Mouse (Mus musculus) adrenal gland, postnatal 4 days (tissue): ENCODE results near the gene 1700013G24Rik. TPM values are rescaled to one million over a fixed set of nuclear protein-coding genes. Genes with fewer than 3 reads are reported as not detected.
A peak's percentile ranks its signal among the peaks of the same experiment; 100 is the strongest.

Experiments used
- DNase-seq, 2 experiments: peaks; one replicate each; pipeline ENCODE4 v3.0.0; 2021 to 2022; ENCODE audit warnings: low spot score in 2 of 2, mixed read lengths in 2 of 2
- total RNA-seq, 2 experiments: library from RNA; stranded (reverse); gene quantifications; 2 replicates each; pipeline ENCODE4 v1.2.3; 2021

Gene 1700013G24Rik
- total RNA-seq, 2 experiments from 2014 or later: not detected

DNA sequence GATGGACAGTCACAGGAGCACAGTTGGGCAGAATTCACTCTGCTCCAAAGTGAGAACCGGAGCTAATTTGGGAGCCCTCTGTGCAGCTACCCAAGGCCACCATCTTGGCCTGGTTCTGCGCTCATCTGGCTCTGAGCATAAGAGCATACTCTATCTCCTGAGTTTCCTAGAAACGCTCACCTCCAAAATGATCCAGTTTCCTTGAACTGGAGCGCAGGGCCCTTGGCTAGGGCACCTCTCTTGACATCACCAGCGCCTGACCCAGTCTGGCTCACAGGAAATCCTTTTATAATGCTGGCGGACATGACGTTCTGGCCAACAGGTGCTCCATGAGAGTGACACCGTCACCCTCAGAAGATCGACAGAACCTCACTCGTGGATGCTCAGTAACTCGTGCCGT lies 3.5 kb downstream of the 1700013G24Rik start:
- DNase-seq: no peak

DNA sequence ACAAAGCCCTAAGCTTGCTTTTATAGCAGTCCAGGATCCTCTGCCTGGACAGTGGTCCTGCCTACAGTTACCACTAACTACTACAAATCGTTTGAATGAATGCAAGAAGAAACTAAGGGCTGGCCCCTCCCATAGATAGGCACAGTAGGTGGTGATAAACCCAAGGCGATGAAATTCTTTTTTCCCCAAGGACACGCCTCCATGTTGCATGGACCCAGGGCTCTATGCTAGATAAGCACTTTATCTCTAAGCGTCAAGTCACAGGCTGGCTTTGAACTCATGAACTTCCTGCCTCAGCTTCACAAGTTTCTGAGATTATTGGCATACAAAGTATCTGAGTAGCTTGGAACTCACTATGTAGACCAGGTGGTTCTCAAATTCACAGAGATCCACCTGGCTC lies 4.2 kb downstream of the 1700013G24Rik start:
- DNase-seq: no peak

DNA sequence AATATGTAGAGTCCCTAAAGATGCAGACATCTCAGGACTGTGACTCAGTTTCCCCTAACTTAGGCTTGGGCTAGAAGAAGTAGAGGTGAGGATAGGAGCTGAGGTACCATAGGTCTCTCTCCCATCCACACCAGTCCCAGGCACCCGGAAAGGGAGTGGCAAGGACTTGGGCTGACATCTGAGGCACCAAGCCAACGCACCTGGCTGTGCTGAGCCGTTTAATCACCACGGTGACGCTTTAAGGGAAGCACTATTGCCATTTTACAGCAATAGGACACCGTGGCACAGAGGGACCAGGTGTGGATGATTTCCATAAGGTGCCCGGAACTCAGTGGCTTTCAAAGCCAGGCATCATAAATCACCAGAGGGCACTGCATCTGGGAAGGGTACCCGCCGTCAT lies 5.2 kb downstream of the 1700013G24Rik start:
- DNase-seq: no peak

DNA sequence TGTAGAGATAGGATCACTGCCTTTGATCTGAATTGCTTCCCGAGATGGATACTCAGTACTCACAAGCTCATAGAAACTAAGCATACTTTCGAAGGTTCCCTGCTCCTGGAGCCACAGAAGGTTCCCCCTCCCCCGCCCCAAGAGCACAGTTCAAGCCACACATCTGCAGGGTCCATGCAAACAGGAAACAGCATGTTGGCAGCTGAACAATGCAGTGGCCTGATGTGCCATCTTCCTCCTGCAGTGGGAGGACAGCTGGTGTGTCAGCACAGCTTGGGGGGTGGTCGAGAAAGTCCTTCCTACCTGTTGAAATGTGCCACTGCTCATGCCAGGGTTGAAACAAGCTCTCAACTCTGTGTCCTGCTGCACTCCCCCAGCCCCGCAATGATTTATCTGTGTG lies 5.8 kb downstream of the 1700013G24Rik start:
- no peak for DNase-seq

DNA sequence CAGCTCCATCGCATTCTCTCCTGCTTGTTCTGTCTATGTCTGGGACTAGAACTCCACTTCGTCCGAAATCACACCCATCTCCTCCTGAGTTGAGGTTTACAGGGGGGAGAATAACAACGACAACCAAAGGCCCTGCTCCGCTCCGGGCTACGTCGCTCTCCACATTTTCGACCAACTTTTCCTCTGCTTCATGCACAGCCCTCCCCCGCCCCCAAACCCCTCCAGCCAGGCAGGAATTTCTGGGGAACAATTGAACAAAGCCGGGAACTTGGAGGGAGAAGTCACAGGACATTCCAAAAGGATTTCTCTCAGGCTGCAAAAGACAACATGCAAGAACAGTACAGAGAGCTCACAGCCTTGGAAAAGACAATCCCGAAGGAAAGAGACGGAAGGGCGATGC lies 7.6 kb downstream of the 1700013G24Rik start:
- no peak for DNase-seq

DNA sequence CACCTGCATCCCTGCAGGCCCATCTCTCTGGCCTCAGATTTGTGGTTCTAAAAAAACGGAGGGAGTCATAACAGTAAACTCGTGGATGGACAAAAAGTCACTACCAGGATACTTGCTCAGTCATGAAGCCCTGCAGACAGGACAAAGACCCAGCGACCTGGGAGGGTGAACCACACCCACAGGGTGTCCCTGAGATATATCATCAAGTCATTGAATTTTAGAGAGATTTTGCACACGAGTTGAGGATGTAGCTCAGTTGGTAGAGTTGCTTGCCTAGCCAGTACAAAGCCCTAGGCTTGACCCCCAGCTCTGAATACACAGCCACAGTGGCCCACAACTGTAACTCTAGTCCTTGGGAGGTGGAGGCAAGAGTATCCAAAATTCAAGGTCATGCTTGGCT lies 8.1 kb downstream of the 1700013G24Rik start:
- DNase-seq: no peak

DNA sequence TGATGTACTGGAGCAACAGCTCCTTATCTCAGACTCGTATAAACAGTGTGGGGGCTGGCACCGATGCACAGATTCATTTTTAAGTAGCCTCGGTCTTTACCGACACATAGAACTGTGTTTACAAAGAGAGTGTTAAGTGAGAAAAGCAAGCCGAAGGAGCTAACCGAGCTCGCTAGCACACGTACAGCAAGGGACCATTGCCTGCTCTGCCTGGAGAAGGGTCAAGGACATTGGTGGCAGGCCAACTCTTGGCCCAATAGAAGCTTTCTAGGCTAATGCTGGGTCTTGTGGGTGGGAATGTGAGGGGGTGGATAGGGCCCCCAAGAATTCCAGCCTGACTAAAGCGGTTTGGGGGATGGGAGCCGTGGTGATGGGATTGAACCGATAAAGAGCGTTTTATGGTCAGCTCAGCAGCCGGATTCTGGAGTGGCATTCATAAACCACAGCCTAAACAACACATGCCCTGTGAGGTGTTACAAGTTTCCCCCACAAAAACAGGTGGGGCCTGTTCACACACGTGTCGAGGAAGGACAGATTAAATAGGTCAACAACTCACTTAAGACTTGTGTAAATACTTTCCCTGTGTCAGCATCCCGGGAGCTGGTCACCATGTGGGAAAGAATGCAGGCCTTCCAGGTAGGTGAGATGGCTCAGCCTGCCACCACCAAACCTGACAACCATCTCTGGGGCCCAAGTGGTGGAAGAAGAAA lies 9.1 kb downstream of the 1700013G24Rik start:
- DNase-seq: no peak

DNA sequence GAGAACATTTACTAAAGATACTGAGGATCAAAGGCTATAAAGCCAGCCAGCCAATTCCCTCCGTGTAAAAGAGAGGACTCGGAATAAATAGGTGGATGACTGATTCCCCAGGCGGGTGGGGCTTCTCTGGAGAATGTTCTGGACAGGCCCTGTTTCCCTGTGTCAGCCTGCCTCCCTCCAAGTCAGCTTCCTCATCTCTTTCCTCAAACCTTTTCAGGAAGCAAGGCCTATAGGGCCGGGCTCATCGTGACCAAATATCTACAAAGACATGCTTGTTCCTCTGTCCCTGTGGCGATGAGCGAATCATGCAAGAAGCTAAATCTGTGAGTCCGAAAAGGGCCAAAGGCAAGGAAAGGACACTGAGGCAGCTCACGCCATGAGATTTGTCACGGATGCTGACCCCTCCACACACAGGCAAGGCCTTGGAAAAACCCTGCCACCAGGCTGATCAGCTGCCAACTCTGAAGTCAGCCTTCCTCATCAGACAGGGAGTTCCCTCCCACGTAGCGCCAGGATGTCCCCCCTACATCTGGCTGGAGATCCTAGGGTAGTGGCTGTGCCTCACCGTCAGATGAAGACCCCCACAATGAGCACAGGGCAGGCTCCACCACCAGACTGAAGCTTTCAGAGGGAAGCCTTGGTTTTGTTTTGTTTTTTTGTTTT lies 12.2 kb downstream of the 1700013G24Rik start:
- DNase-seq: no peak

DNA sequence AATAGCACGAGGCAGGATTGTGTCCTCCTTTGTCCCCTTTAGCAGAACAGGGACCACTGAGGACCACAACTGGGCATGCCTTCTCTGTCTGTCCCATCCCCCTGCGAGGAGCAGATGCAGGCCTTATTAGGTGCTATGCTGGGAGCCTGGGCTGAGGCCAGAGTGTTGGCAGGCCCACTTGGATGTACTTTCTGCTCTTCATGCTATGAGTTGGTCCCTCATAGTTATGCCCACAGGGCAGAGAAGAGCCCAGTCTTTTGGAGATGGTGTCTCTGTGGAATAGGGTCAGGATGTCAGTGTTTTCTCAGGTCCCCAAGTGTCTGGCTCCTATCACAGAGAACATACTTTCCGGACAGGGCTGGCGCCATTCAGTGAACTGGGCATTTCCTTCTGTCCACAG lies 13.9 kb downstream of the 1700013G24Rik start:
- no peak for DNase-seq

DNA sequence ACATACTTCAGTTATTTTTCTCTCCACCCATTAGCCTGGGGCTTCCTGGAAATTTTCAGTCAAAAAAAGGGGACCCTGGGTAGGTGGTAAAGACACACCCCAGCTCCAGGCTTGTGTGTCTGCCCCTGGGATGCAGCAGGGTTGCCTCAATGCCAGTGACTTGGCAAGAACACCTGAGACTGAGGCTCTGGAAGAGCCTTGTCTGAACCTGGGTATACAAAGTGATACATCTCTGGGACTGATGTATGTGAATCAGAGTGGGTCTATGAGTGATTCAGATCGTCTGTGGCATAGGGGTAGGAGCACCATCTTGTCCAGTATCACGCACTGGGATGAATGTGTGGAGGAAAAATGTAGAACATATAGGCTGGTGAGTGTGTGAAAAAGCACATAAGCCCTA lies 14.4 kb downstream of the 1700013G24Rik start:
- no peak for DNase-seq

DNA sequence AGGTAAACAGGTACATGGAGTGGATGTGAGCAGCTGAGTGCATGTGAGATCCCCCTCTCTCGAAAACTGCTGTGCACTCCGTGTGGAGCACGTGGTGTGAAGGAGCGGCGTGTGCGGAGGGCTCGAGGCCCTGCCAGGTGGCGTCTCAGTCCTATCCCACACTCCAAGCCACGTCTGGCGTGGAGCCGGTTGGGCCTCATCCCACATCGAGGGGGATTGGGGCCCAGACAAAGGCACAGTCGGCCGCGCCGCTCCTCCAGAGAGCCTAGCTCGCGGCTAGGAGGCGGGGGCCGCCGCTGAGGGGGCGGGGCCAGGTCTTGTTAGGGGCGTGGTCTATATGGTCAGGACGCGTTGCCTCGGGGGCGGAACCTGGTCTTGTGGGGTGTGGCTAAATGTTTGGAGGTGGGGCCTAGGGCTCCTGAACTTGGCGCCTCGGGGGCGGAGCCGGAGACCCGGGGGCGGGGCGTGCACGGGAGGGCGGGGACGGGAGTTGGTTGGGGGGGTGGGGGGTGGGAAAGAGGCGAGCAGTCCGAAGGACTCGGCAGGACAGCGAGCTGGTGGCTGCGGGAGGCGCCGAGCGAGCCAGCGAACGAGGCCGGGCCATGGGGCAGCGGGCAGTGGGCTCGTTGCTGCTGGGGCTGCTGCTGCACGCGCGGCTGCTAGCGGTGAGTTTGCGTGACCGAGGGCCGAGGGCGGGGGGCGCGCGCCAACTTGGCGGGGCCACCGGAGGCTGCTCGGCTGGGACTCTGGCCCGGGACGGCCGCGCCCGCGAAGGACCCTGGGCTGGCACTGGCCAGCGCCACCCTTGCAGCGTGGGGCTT lies 15.4 kb downstream of the 1700013G24Rik start, which contains the start of gene Hspg2:
TSS of gene Hspg2 (plus strand) at position 510 of the 821 bp plus-strand sequence.
- DNase-seq: peak; percentile 95 to 99

DNA sequence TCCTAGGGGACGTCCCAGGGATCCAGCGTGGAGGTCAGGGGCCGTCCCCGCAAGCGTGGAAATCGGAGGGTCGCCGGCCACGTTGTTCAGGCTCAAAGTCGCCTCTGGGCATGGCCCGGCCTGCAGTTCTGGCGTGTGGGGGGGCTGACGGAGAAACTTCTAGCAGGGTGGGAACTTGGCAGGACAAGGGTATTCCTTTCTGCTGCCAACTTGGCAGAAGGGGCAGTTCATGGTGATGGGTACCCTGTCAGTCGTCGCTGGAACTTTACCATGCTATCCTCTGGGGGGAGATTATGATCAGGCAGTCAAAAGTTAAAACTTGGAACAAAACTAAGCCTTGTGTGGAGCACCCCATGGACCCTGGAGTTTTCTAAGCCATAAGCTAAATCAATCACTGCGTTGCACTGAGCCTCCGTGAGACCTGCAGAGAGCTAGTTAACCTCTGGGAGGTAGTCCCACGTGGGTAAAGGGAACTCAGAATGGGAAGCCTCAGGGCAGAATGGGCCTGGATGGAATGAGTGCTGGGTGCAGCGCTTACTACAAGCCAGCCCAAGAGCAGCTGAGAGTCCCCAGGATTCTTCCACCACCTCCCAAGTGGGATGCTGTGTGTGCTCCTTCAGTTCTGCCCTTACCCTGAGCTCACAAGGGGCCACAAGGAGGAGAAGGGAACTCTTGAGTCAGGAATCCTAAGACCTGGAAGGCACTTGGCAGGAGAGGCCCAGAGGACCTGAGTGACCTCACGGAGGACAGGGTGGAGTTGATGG lies 16.2 kb downstream of the 1700013G24Rik start:
- no peak for DNase-seq

DNA sequence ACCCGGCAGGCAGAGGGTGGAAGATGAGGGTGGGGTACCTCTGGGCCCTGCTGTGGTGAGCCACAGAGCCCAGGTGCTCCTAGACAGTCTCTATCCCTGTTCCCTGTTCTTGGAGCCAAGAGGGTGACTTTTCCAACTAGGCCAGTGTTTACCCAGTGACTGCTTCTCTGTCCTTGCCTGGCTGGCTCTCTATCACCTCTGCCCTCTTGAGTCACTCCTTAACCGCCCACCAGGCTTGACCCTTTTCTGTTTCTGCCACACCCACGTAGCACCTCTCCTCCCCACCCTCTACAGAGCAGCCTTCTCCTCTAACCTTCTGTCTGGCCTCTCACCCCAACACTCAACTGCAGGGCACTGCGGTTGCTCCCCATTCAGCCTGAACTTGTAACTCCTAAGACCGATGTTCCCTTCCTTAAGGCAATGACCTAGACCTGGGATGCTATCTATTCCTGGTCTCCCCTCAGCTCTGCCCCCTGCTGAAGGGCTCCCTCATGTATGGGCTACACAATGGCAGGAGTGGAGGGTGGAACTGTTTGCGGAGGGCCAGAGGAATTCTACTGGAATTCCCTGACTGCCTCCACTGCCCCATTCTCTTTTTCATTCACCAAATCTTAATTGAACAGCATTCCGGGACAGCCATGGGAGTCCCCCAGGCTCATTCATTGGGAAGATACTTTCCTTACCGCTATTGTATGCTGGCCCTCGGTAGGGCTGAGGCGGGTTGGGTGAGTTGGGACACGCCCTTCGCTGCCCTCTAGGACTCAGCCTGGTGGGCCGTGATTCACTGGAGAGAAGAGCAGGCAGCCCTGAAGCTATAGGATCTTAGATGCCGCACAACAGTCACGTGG lies 17.0 kb downstream of the 1700013G24Rik start:
- no peak for DNase-seq

DNA sequence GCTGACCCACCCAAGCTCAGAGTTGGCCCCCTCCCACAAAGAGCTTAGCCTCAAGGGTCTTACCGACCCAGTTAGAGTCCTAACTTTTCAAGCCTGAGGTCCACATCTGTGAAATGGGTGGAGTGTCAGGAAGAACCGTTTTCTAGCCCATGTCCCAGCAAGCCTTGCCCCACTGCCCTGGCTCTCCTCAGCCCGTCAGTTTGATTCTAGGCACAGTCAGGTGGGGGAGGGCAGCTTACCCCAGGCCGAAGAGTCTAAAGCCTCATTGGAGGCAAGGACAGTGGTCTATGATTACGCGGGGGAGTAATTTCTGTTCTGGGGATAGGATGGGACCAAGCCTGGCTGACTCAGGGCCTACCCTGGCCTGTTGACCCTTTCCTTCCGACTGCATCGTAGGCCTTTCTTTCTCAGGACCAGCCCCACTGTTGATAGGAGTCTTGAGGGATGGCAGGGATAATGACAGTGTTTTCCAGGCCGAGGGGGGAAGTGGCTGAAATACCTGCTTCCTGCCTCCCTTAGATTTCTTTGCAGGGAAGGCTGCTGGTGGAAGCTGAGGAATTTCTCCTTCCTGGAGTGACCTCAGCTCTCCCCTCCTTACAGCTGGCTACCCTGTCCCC lies 17.7 kb downstream of the 1700013G24Rik start:
- DNase-seq: no peak

DNA sequence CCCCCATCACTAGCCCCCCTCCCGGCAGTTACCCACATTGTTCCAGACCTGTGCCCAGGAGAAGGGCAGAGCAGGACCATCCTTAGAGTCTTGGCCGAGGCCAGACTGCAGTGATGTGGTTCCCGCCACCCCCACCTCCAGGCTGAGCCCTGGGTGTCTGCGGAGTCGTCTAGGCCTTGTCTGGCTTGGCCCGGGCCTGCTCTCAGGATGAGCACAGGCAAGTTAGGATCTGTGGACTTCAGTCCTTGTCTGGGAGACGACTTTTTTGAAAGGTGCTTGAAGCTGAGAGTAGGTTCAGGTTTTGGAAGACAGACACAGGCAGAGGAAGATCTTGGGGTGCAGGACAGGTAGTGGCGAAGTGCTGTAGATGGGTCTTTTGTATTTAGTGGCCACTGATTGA lies 18.2 kb downstream of the 1700013G24Rik start:
- DNase-seq: no peak

DNA sequence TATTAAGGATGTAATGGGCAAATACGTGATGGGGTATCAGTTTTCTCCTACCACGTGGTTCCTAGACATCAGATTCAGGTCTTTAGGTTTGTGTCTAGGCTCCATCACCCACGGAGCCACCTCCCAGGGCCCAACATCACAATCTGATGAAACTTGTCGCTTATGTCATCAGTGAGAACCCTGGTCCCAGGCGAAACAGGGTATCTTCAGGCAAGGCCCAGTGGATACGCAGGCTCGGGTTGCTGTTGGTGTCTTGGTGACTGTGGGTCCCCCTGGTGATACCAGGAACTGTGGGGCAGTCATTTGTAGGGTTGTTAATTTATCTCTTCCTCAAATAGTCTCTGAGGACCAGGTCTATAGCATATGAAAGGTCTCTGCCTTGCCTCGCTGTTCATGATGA lies 20.2 kb downstream of the 1700013G24Rik start:
- no peak for DNase-seq

DNA sequence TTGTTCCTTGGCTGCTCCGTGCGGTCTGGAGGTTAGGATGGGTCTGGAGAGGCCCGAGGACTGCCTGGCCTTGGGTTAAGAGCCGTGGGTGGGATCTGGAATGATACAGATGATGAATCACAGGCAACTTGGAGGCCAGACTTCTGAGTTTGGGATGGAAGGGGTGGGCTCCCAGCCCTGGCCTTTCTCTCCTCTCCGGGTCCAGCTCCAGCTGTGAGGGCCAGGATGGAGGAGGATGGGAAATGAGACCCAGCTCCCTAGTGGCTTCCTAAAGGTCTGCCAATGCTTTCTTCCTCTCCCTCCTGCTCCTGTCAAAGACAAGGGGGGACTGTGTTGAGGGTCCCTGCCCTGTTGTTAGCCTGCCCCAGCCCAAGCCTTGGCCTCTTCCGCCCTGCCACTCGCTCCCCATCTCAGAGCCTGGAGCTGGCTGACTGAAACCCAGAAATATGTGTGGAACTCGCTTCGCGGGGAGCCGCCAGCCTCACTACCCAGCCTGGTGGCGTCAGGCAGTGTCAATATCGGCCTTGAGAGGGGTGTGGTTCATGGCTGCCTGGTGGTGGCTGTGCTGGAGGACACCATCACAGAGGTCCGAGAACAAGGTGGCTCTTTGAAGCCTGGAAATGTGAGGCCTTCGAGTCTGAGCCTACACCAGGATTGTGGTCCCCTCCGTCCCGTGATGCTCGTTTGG lies 20.8 kb downstream of the 1700013G24Rik start:
- DNase-seq: no peak

DNA sequence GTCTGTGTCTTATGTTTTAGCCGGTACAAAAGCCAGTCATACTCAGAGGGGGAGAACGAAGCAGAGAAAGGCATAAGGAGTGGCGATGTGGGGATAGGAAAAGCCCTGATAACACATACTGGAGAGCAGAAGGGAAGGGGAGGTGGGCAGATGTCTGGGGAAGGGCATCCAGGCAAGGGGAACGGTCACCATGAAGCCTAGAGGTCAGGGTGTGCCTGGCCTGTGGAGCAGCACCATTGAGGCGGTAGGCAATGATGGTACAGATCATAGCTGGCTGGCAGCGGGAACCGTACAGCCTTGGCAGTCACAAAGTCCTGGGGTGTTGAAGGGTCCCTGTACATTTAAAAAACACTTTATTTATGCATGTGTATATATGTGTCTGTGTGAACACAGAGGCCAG lies 21.6 kb downstream of the 1700013G24Rik start:
- no peak for DNase-seq
